Comparison of ENCODE assay signal across 27 mouse cellular contexts in genomic region chr15:62920520-62920919, GRCm38 (mm10).
DNase-seq lines count a peak whose midpoint lies in the region; ATAC-seq and TF ChIP-seq lines count a peak whose summit lies in the region.
"Had no signal": no experiment of that assay in that cellular context is flagged by ENCODE, and none has a peak within 500 bp of the region (broad histone marks: within the 10 kb centered on the region; RNA-seq: fewer than 3 reads in every experiment).

No protein-coding gene starts in this region.

- peak overlapping the region; percentile 77; the same call in 1 of the 2 replicates for H3K27ac ChIP-seq in heart, embryonic 12.5 days (ENCODE audit: poor library complexity, severe bottlenecking)
- H3K27ac ChIP-seq in intestine, embryonic 14.5 days (ENCODE audit: low read depth) = peak overlapping the region; percentile 1; the same call in 1 of the 2 replicates
- H3K27ac ChIP-seq in intestine, embryonic 16.5 days (ENCODE audit: low read length) = no peak overlapping the region
- H3K27ac ChIP-seq in embryonic fibroblast, embryonic 13.5 days (ENCODE audit: insufficient read depth, low read length) = peak overlapping the region; percentile 91
- H3K27ac ChIP-seq: hindbrain, embryonic 10.5 days; hindbrain, embryonic 15.5 days; intestine, embryonic 15.5 days; left cerebral cortex, adult 2 months; limb, embryonic 12.5 days; liver, embryonic 15.5 days; midbrain, embryonic 15.5 days had no signal

- no peak for TF ChIP-seq POLR2A in embryonic fibroblast, embryonic 13.5 days (IDR thresholded peaks at IDR 0.05; ENCODE audit: low read depth, low read length)

- no peak overlapping the region for H3K4me2 ChIP-seq in heart, embryonic 12.5 days
- H3K4me2 ChIP-seq in intestine, embryonic 14.5 days (ENCODE audit: low read length) = no peak overlapping the region
- no peak overlapping the region for H3K4me2 ChIP-seq in intestine, embryonic 16.5 days (ENCODE audit: low read depth, low read length)
- H3K4me2 ChIP-seq: heart, embryonic 11.5 days; hindbrain, embryonic 15.5 days; intestine, embryonic 15.5 days; limb, embryonic 12.5 days; liver, embryonic 15.5 days; lung, embryonic 14.5 days; midbrain, embryonic 15.5 days had no signal

- H3K4me3 ChIP-seq in heart, embryonic 12.5 days = no peak overlapping the region
- no peak overlapping the region for H3K4me3 ChIP-seq in intestine, embryonic 14.5 days (ENCODE audit: low read depth, low read length)
- no peak overlapping the region for H3K4me3 ChIP-seq in intestine, embryonic 16.5 days (ENCODE audit: low read length)
- no peak overlapping the region for H3K4me3 ChIP-seq in embryonic fibroblast, embryonic 13.5 days (ENCODE audit: insufficient read depth, low read length)
- H3K4me3 ChIP-seq: hindbrain, embryonic 10.5 days; hindbrain, embryonic 15.5 days; intestine, embryonic 15.5 days; left cerebral cortex, adult 2 months; limb, embryonic 12.5 days; liver, embryonic 15.5 days; midbrain, embryonic 15.5 days had no signal

- peaks cover 6% of the 10 kb centered on the region for H3K4me1 ChIP-seq in heart, embryonic 12.5 days (replicated peaks)
- no peaks in the 10 kb centered on the region for H3K4me1 ChIP-seq in intestine, embryonic 14.5 days (replicated peaks; ENCODE audit: control insufficient read depth, insufficient read depth, low read length)
- no peaks in the 10 kb centered on the region for H3K4me1 ChIP-seq in intestine, embryonic 16.5 days (ENCODE audit: control insufficient read depth, insufficient read depth, low read length)
- peaks cover 9% of the 10 kb centered on the region for H3K4me1 ChIP-seq in embryonic fibroblast, embryonic 13.5 days (ENCODE audit: control insufficient read depth, insufficient read depth, low read length)
- H3K4me1 ChIP-seq: hindbrain, embryonic 10.5 days; hindbrain, embryonic 15.5 days; intestine, embryonic 15.5 days; limb, embryonic 12.5 days; liver, embryonic 15.5 days; midbrain, embryonic 15.5 days had no signal

- ATAC-seq in heart, embryonic 12.5 days (ENCODE audit: insufficient number of reproducible peaks, low FRiP score) = no peak
- no peak for ATAC-seq in intestine, embryonic 14.5 days (replicated peaks; ENCODE audit: low FRiP score, low TSS enrichment, low read depth)
- ATAC-seq in intestine, embryonic 16.5 days = no peak
- ATAC-seq in activated CD4-positive, CD25-positive, alpha-beta regulatory T cell, adult 4 months = no peak
- ATAC-seq: forebrain, embryonic 14.5 days; intestine, embryonic 15.5 days; midbrain, embryonic 15.5 days had no signal

- H3K36me3 ChIP-seq in heart, embryonic 12.5 days = no peaks in the 10 kb centered on the region
- H3K36me3 ChIP-seq in intestine, embryonic 14.5 days (ENCODE audit: control insufficient read depth, insufficient read depth, low read length) = no peaks in the 10 kb centered on the region
- no peaks in the 10 kb centered on the region for H3K36me3 ChIP-seq in intestine, embryonic 16.5 days (ENCODE audit: control insufficient read depth, insufficient read depth, low read length)
- H3K36me3 ChIP-seq: hindbrain, embryonic 10.5 days; hindbrain, embryonic 15.5 days; intestine, embryonic 15.5 days; limb, embryonic 12.5 days; liver, embryonic 15.5 days; midbrain, embryonic 15.5 days had no signal

- no peaks in the 10 kb centered on the region for H3K27me3 ChIP-seq in heart, embryonic 12.5 days (replicated peaks)
- H3K27me3 ChIP-seq in intestine, embryonic 14.5 days (replicated peaks; ENCODE audit: control insufficient read depth, insufficient read depth, low read length) = no peaks in the 10 kb centered on the region
- no peaks in the 10 kb centered on the region for H3K27me3 ChIP-seq in intestine, embryonic 16.5 days (replicated peaks; ENCODE audit: control insufficient read depth, insufficient read depth, low read length)
- H3K27me3 ChIP-seq: hindbrain, embryonic 15.5 days; intestine, embryonic 15.5 days; limb, embryonic 12.5 days; liver, embryonic 15.5 days; midbrain, embryonic 15.5 days had no signal

- TF ChIP-seq CTCF in embryonic fibroblast, embryonic 13.5 days (IDR thresholded peaks at IDR 0.05; ENCODE audit: borderline replicate concordance, insufficient read depth, low read length) = no peak

- H3K9ac ChIP-seq in heart, embryonic 12.5 days = no peak overlapping the region
- no peak overlapping the region for H3K9ac ChIP-seq in intestine, embryonic 14.5 days (ENCODE audit: low read length)
- no peak overlapping the region for H3K9ac ChIP-seq in intestine, embryonic 16.5 days (ENCODE audit: low read depth, low read length)
- H3K9ac ChIP-seq: hindbrain, embryonic 15.5 days; intestine, embryonic 15.5 days; limb, embryonic 12.5 days; liver, embryonic 15.5 days; lung, embryonic 14.5 days; midbrain, embryonic 15.5 days had no signal

- WGBS in heart, embryonic 12.5 days = 82% methylated on average over 2 of the region's 2 CpGs
- 67% methylated on average over 2 of the region's 2 CpGs for WGBS in intestine, embryonic 14.5 days
- WGBS in intestine, embryonic 16.5 days = 82% methylated on average over 2 of the region's 2 CpGs

- no peaks in the 10 kb centered on the region for H3K9me3 ChIP-seq in heart, embryonic 12.5 days (replicated peaks)
- no peaks in the 10 kb centered on the region for H3K9me3 ChIP-seq in intestine, embryonic 14.5 days (ENCODE audit: control insufficient read depth, low read length)
- H3K9me3 ChIP-seq in intestine, embryonic 16.5 days (ENCODE audit: control insufficient read depth, low read length) = no peaks in the 10 kb centered on the region
- H3K9me3 ChIP-seq: hindbrain, embryonic 10.5 days; hindbrain, embryonic 15.5 days; intestine, embryonic 15.5 days; limb, embryonic 12.5 days; liver, embryonic 15.5 days; midbrain, embryonic 15.5 days had no signal

- no peak for DNase-seq in heart, adult 8-10 months (ENCODE audit: low spot score)
- no peak for DNase-seq in intestine, embryonic 14.5 days (ENCODE audit: low spot score)
- peak; percentile 81 for DNase-seq in Muller cell, postnatal 12 days (ENCODE audit: inconsistent ontology term)
- DNase-seq: adrenal gland, postnatal 10 days; B cell, adult 2 months; cerebellum, adult 11 months; cerebellum, adult 9-10 months; cerebellum, postnatal 36 days; kidney, adult 8-10 months; kidney, postnatal 14 days; lung, embryonic 14.5 days; lung, postnatal 14 days; right cerebral cortex, postnatal 25 days; thymus, postnatal 25 days had no signal
